Mouse (Mus musculus) urinary bladder, postnatal 14 days (tissue): ENCODE data around the gene Gm20388.

ENCODE experiments used
- DNase-seq: peaks from one replicate; pipeline ENCODE4 v3.0.0; 2021; ENCODE audit warnings: low spot score

The Gm20388 gene

GRCm38 (mm10) chr8:123887956-123888355, 3977.3 kb downstream of the Gm20388 start:
- DNase-seq: no peak

GRCm38 (mm10) chr8:123889797-123890196, 3979.2 kb downstream of the Gm20388 start:
- DNase-seq: no peak

GRCm38 (mm10) chr8:123891271-123891670, 3980.6 kb downstream of the Gm20388 start:
- DNase-seq: peak; percentile 46

- DNase-seq: no peak
Measured at GRCm38 (mm10) chr8:123891883-123892585, 3981.4 kb downstream of the Gm20388 start.

- no peak for DNase-seq
Measured at GRCm38 (mm10) chr8:123892586-123893155, 3982.0 kb downstream of the Gm20388 start.

- DNase-seq: no peak
Measured at GRCm38 (mm10) chr8:123893413-123893812, 3982.8 kb downstream of the Gm20388 start.

GRCm38 (mm10) chr8:123894502-123895097, 3984.0 kb downstream of the Gm20388 start, which contains the start of gene Acta1:
Gene Acta1 (minus strand): TSS chr8:123894751.
- peak; percentile 14 for DNase-seq

GRCm38 (mm10) chr8:123895230-123895629, 3984.6 kb downstream of the Gm20388 start:
- no peak for DNase-seq

- no peak for DNase-seq
Measured at GRCm38 (mm10) chr8:123895680-123896365, 3985.2 kb downstream of the Gm20388 start.

GRCm38 (mm10) chr8:123896366-123896761, 3985.7 kb downstream of the Gm20388 start:
- DNase-seq: no peak

- DNase-seq: no peak
Measured at GRCm38 (mm10) chr8:123896774-123897173, 3986.1 kb downstream of the Gm20388 start.

- no peak for DNase-seq
Measured at GRCm38 (mm10) chr8:123898576-123898975, 3987.9 kb downstream of the Gm20388 start.

GRCm38 (mm10) chr8:123899366-123899765, 3988.7 kb downstream of the Gm20388 start:
- DNase-seq: no peak

GRCm38 (mm10) chr8:123902653-123903052, 3992.0 kb downstream of the Gm20388 start:
- no peak for DNase-seq

- no peak for DNase-seq
Measured at GRCm38 (mm10) chr8:123907604-123908003, 3997.0 kb downstream of the Gm20388 start.

GRCm38 (mm10) chr8:123912265-123912664, 4001.6 kb downstream of the Gm20388 start:
- DNase-seq: no peak

- DNase-seq: no peak
Measured at GRCm38 (mm10) chr8:123914635-123915034, 4004.0 kb downstream of the Gm20388 start.

GRCm38 (mm10) chr8:123924719-123925118, 4014.1 kb downstream of the Gm20388 start:
- DNase-seq: peak; percentile 82

GRCm38 (mm10) chr8:123925671-123926070, 4015.0 kb downstream of the Gm20388 start:
- DNase-seq: no peak

GRCm38 (mm10) chr8:123929026-123929425, 4018.4 kb downstream of the Gm20388 start:
- no peak for DNase-seq

- peak; percentile 100 for DNase-seq
Measured at GRCm38 (mm10) chr8:123948942-123949685, 4038.5 kb downstream of the Gm20388 start, which contains the start of gene Nup133. Gene Nup133 (minus strand): TSS chr8:123949265.

- DNase-seq: no peak
Measured at GRCm38 (mm10) chr8:123949686-123949986, 4039.0 kb downstream of the Gm20388 start.
